Mouse (Mus musculus) small intestine, adult 2 months (tissue): Measurements from ENCODE around the gene Cnot6.

ENCODE experiments used
- CTCF ChIP-seq: fragments of 200-500 bp; IDR thresholded peaks from 2 replicates; pipeline ENCODE4 v1.5.1; 2012; ENCODE audit warnings: low read depth, mild to moderate bottlenecking, control low read depth, inconsistent platforms, low read length, moderate library complexity, mixed read lengths; ENCODE audit not compliant: insufficient replicate concordance, insufficient read length; ENCODE audit errors: extremely low read depth
- POLR2A ChIP-seq: fragments of 200-500 bp; IDR thresholded peaks from 2 replicates; pipeline ENCODE4 v1.6.1; 2012; ENCODE audit warnings: low read depth, mild to moderate bottlenecking, control low read depth, inconsistent platforms, low read length, moderate library complexity

DNA sequence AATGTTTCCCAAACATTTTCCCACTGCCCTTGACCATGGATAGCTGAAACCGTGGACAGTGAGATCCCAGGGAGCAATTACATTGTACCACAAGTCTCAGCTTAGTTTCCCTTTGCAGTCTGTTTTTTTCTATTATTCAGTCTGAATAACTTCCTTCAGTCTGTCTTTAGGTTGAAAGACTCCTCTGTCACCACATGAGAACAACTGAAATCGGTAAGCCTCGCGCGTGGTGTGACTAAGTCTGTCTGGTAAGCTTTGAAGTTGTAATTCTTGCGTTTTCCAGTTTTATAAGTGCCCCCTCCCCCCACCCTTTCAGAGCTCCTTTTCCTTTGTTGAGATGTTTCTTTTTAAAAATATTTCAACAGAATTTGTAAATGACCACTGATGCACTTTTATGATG lies 10.2 kb upstream of the Cnot6 start:
- TF ChIP-seq CTCF (no peak), POLR2A (no peak)
